Mouse (Mus musculus) neural tube, embryonic 14.5 days (tissue): ENCODE results near the gene Gm8922. TPM values are rescaled to one million over a fixed set of nuclear protein-coding genes. Genes with fewer than 3 reads are reported as not detected.
"Not testable (repeated sequence)": the region's sequence is repeated elsewhere in the genome, so short reads cannot be mapped to it uniquely, and the experiment has no call there.

Experiments
- ATAC-seq: fragments of 200-750 bp; cut with Nextera tagmentation; 2 replicates; pipeline ENCODE4 v1.8.0; 2017; ENCODE audit warnings: low read depth, mild to moderate bottlenecking, moderate TSS enrichment, moderate library complexity
- H3K27ac ChIP-seq: fragments of 300-500 bp; sonication (generic); 2 replicates; pipeline ENCODE4 v1.5.1; 2014; ENCODE audit warnings: low read depth, mild to moderate bottlenecking, control low read depth, low read length, moderate library complexity, mixed read lengths
- H3K27me3 ChIP-seq: fragments of 300-500 bp; sonication (generic); 2 replicates; pipeline ENCODE4 v1.6.1; 2014; ENCODE audit warnings: low read length; ENCODE audit not compliant: control insufficient read depth, insufficient read depth
- H3K36me3 ChIP-seq: fragments of 300-500 bp; sonication (generic); 2 replicates; pipeline ENCODE4 v1.6.1; 2014; ENCODE audit warnings: low read length, mixed read lengths; ENCODE audit not compliant: control insufficient read depth, insufficient read depth
- H3K4me1 ChIP-seq: fragments of 300-500 bp; sonication (generic); 2 replicates; pipeline ENCODE4 v1.6.1; 2014; ENCODE audit warnings: low read length; ENCODE audit not compliant: control insufficient read depth, insufficient read depth
- H3K4me2 ChIP-seq: fragments of 300-500 bp; sonication (generic); 2 replicates; pipeline ENCODE4 v1.6.1; 2014; ENCODE audit warnings: mild to moderate bottlenecking, low read depth, low read length, control low read depth
- H3K4me3 ChIP-seq: fragments of 300-500 bp; sonication (generic); 2 replicates; pipeline ENCODE4 v1.5.1; 2014; ENCODE audit warnings: low read depth, low read length, control low read depth, mixed read lengths
- H3K9ac ChIP-seq: fragments of 300-500 bp; sonication (generic); replicated peaks from 2 replicates; pipeline ENCODE4 v1.6.1; 2014; ENCODE audit warnings: low read depth, mild to moderate bottlenecking, control low read depth, low read length, mixed read lengths
- H3K9me3 ChIP-seq: fragments of 300-500 bp; sonication (generic); 2 replicates; pipeline ENCODE4 v1.6.1; 2016; ENCODE audit warnings: low read length; ENCODE audit not compliant: control insufficient read depth
- WGBS: fragments of 180-500 bp; shearing (Covaris S2); extraction: QIAGEN DNeasy Blood & Tissue Kit; methylation state at CpG from one replicate; pipeline ENCODE4 v1.1.7; 2014; 5-methylcytosine and 5-hydroxymethylcytosine counted together
- polyA plus RNA-seq: library from polyadenylated mRNA; unstranded; fragments of >200 nt; fragmentation: Nextera tagmentation; extraction: Ambion mirVana; gene quantifications from 2 replicates; pipeline ENCODE4 v1.2.1, GENCODE M21; 2014

The Gm8922 gene
- 0.63 TPM in 1 of 2 replicates, not detected in the other for polyA plus RNA-seq

GRCm38 (mm10) chr5:11681659-11682058, at the start of gene Gm8922:
Gene Gm8922 (plus strand): TSS chr5:11681959.
- WGBS, result no CpG with 5 or more reads among the region's 2 CpGs
- H3K27me3 ChIP-seq, H3K36me3 ChIP-seq, H3K4me3 ChIP-seq, ATAC-seq, H3K27ac ChIP-seq, H3K4me1 ChIP-seq, H3K9me3 ChIP-seq, H3K9ac ChIP-seq, H3K4me2 ChIP-seq: not testable (repeated sequence)

Other genes starting within 250 kb of the Gm8922 start
- gene Gm8906, start 179.3 kb upstream of the Gm8922 start, polyA plus RNA-seq, result not detected in 2 replicates
- gene Gm6460, start 87.0 kb upstream of the Gm8922 start, polyA plus RNA-seq, result not detected in 2 replicates
- gene Gm8926, start 88.6 kb downstream of the Gm8922 start, polyA plus RNA-seq, result not detected in 2 replicates
- gene Gm6465, start 163.6 kb downstream of the Gm8922 start, polyA plus RNA-seq, result not detected in 2 replicates
- not detected in 2 replicates for gene 4933402N22Rik, start 236.1 kb downstream of the Gm8922 start, polyA plus RNA-seq